Mouse (Mus musculus): ENCODE results near the gene Taf3.

Taf3 gene

GRCm38 (mm10) chr2:10048461-10048860, at the start of gene Taf3:
Taf3 (minus strand) TSS chr2:10048596.
- peak; percentile 93 for DNase-seq

GRCm38 (mm10) chr2:10094327-10095100, 46.1 kb upstream of the Taf3 start:
- DNase-seq, result no peak

GRCm38 (mm10) chr2:10087256-10087850, 39.0 kb upstream of the Taf3 start:
- DNase-seq, result no peak

GRCm38 (mm10) chr2:10082737-10083136, 34.3 kb upstream of the Taf3 start:
- DNase-seq, result no peak

- DNase-seq, result no peak
Observed at GRCm38 (mm10) chr2:10081453-10082080, 33.2 kb upstream of the Taf3 start.

GRCm38 (mm10) chr2:10080310-10081010, 32.1 kb upstream of the Taf3 start, which contains the start of the genes Atp5c1 and Kin:
Atp5c1 (minus strand) TSS chr2:10080510.
Kin (plus strand) TSS chr2:10080593.
- DNase-seq, result peak; percentile 96

GRCm38 (mm10) chr2:10079745-10080309, 31.4 kb upstream of the Taf3 start:
- no peak for DNase-seq

- DNase-seq, result no peak
Observed at GRCm38 (mm10) chr2:10076675-10077074, 28.3 kb upstream of the Taf3 start.

GRCm38 (mm10) chr2:10074470-10074869, 26.1 kb upstream of the Taf3 start:
- no peak for DNase-seq

GRCm38 (mm10) chr2:10071751-10072150, 23.4 kb upstream of the Taf3 start:
- DNase-seq, result no peak

GRCm38 (mm10) chr2:10058836-10059235, 10.4 kb upstream of the Taf3 start:
- DNase-seq, result no peak

GRCm38 (mm10) chr2:10051996-10052395, 3.6 kb upstream of the Taf3 start:
- DNase-seq, result no peak

- DNase-seq, result no peak
Observed at GRCm38 (mm10) chr2:10050878-10051277, 2.5 kb upstream of the Taf3 start.

GRCm38 (mm10) chr2:10049456-10049855, 1.1 kb upstream of the Taf3 start:
- no peak for DNase-seq

- DNase-seq, result peak; percentile 29
Observed at GRCm38 (mm10) chr2:10047758-10048436, 499 bp downstream of the Taf3 start.

- no peak for DNase-seq
Observed at GRCm38 (mm10) chr2:10034976-10035375, 13.4 kb downstream of the Taf3 start.

GRCm38 (mm10) chr2:10033684-10034083, 14.7 kb downstream of the Taf3 start:
- no peak for DNase-seq

GRCm38 (mm10) chr2:10029755-10030154, 18.6 kb downstream of the Taf3 start:
- DNase-seq, result no peak

- DNase-seq, result no peak
Observed at GRCm38 (mm10) chr2:10024264-10024663, 24.1 kb downstream of the Taf3 start.

- no peak for DNase-seq
Observed at GRCm38 (mm10) chr2:10021296-10021695, 27.1 kb downstream of the Taf3 start.

GRCm38 (mm10) chr2:10014951-10015635, 33.3 kb downstream of the Taf3 start:
- DNase-seq, result no peak

Data from right cerebral cortex, postnatal 4 days (tissue).